Mouse (Mus musculus): ENCODE measurements around the gene Ube2v1. TPM values are rescaled to one million over a fixed set of nuclear protein-coding genes. Genes with fewer than 3 reads are reported as not detected.

Ube2v1 gene
- total and polyA plus RNA-seq, 3 experiments, result 164 to 343 TPM; not detected in 1

DNA sequence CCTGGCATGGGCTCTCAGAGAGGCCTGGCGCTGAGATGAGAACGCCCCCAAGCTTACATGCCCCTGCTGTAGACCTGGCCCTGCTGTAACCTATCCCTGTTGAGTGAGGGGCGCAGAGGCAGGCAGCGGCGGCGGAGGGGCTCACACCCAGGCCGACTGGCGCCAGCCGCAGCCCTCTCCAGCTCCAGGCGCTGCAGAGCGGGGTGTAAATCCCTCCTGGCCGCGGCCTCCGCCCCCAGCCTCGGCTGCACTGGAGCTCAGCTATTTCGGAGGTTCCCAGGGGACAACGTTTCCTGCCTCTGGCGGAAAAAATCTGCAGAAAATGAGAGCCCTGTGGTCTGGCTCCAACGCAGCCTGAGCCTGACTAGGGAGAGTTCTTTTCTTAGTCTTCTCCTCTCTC lies 66.2 kb downstream of the Ube2v1 start:
- Histone ChIP-seq H3K27me3 (ENCODE audit: control insufficient read depth in 1 of 2, insufficient read depth in 2 of 2, low read length in 2 of 2) (peaks cover 6 to 19% of the 10 kb centered on the region in 2 experiments; a peak in 3 of 4 replicates), H3K27ac (ENCODE audit: control insufficient read depth, low read depth, low read length) (no peak overlapping the region), H3K9me3 (replicated peaks; ENCODE audit: insufficient read depth, low read length) (no peaks in the 10 kb centered on the region), H3K4me3 (ENCODE audit: control insufficient read depth in 1 of 2, insufficient read depth in 1 of 2, low read depth in 2 of 2, low read length in 2 of 2) (no peak overlapping the region), H3K4me1 (ENCODE audit: control insufficient read depth in 1 of 2, insufficient read depth in 2 of 2, low read length in 2 of 2) (no peaks in the 10 kb centered on the region), H3K36me3 (ENCODE audit: control insufficient read depth in 1 of 2, insufficient read depth in 2 of 2, low read length in 2 of 2) (no peaks in the 10 kb centered on the region), H3K79me2 (ENCODE audit: control insufficient read depth, insufficient read depth, low read length, poor library complexity) (no peaks in the 10 kb centered on the region), H3K9ac (ENCODE audit: control insufficient read depth, low read depth, low read length, poor library complexity, severe bottlenecking) (no peak overlapping the region)
- TF ChIP-seq MXI1 (IDR thresholded peaks at IDR 0.05; ENCODE audit: low read depth, low read length), result no peak
- no peak for TF ChIP-seq USF1 (IDR thresholded peaks at IDR 0.05; ENCODE audit: low read depth, low read length)
- DNase-seq (ENCODE audit: low read depth, low spot score), result no peak

DNA sequence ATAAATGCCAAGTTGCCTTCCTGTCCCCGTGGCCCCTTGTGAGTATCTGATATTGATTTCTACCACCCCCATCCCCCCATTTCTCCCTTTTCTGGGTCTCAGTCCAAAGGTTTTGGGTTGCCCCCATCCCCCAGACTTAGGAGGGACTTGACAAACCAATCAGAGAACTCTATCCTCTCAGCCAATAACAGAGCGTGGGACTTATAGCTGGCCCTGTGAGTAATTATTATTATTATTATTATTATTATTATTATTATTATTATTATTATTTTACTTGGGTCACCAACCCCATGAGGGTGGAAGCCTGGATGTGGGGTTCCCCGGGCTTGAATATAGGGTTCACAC lies 66.6 kb downstream of the Ube2v1 start:
- Histone ChIP-seq H3K9me3 (replicated peaks; ENCODE audit: insufficient read depth, low read length) (no peaks in the 10 kb centered on the region), H3K27me3 (ENCODE audit: control insufficient read depth in 1 of 2, insufficient read depth in 2 of 2, low read length in 2 of 2) (peaks cover 6 to 23% of the 10 kb centered on the region in 2 experiments; a peak in 3 of 4 replicates), H3K36me3 (ENCODE audit: control insufficient read depth in 1 of 2, insufficient read depth in 2 of 2, low read length in 2 of 2) (no peaks in the 10 kb centered on the region), H3K4me3 (ENCODE audit: control insufficient read depth in 1 of 2, insufficient read depth in 1 of 2, low read depth in 2 of 2, low read length in 2 of 2) (no peak overlapping the region), H3K9ac (ENCODE audit: control insufficient read depth, low read depth, low read length, poor library complexity, severe bottlenecking) (no peak overlapping the region), H3K27ac (ENCODE audit: control insufficient read depth, low read depth, low read length) (no peak overlapping the region), H3K4me1 (ENCODE audit: control insufficient read depth in 1 of 2, insufficient read depth in 2 of 2, low read length in 2 of 2) (no peaks in the 10 kb centered on the region), H3K79me2 (ENCODE audit: control insufficient read depth, insufficient read depth, low read length, poor library complexity) (no peaks in the 10 kb centered on the region)
- no peak for DNase-seq (ENCODE audit: low read depth, low spot score)
- TF ChIP-seq UBTF (IDR thresholded peaks at IDR 0.05; ENCODE audit: borderline replicate concordance, insufficient read depth, low read depth, low read length) (no peak), MAZ (IDR thresholded peaks at IDR 0.05; ENCODE audit: low read depth, low read length) (no peak), CTCF (IDR thresholded peaks at IDR 0.05 in 2 of 3, conservative IDR thresholded peaks at IDR 0.05 in 1 of 3; ENCODE audit: control insufficient read depth in 1 of 3, insufficient read depth in 1 of 3, low read depth in 2 of 3, low read length in 3 of 3, poor library complexity in 1 of 3, severe bottlenecking in 1 of 3) (no peak), CHD1 (IDR thresholded peaks at IDR 0.05; ENCODE audit: low read depth, low read length) (no peak), USF2 (IDR thresholded peaks at IDR 0.05; ENCODE audit: borderline replicate concordance in 1 of 2, insufficient read depth in 1 of 2, low read depth in 1 of 2, low read length in 2 of 2) (no peak), MEF2A (IDR thresholded peaks at IDR 0.05; ENCODE audit: extremely low read depth, insufficient replicate concordance, low read depth, low read length, poor library complexity, severe bottlenecking) (no peak), ZNF384 (IDR thresholded peaks at IDR 0.05; ENCODE audit: low read depth, low read length) (no peak), TAL1 (IDR thresholded peaks at IDR 0.05; ENCODE audit: low read length) (no peak), ELF1 (IDR thresholded peaks at IDR 0.05; ENCODE audit: low read depth, low read length) (no peak), ZC3H11A (IDR thresholded peaks at IDR 0.05; ENCODE audit: low read depth, low read length) (no peak), RCOR1 (IDR thresholded peaks at IDR 0.05; ENCODE audit: low read depth, low read length) (no peak), TBP (IDR thresholded peaks at IDR 0.05; ENCODE audit: low read depth, low read length) (no peak), MAX (IDR thresholded peaks at IDR 0.05; ENCODE audit: low read length) (no peak), GABPA (IDR thresholded peaks at IDR 0.05; ENCODE audit: low read depth, low read length) (no peak), RAD21 (IDR thresholded peaks at IDR 0.05; ENCODE audit: low read depth, low read length) (no peak), POLR2AphosphoS5 (IDR thresholded peaks at IDR 0.05; ENCODE audit: borderline replicate concordance, low read depth, low read length) (no peak), MYC (IDR thresholded peaks at IDR 0.05; ENCODE audit: low read depth, low read length) (no peak)
